Mouse (Mus musculus) adrenal gland, adult 2 months (tissue): ENCODE measurements around the gene Klkb1. TPM values are rescaled to one million over a fixed set of nuclear protein-coding genes. Genes with fewer than 3 reads are reported as not detected.
A peak's percentile ranks its signal among the peaks of the same experiment; 100 is the strongest.
"Not testable (repeated sequence)": the region's sequence is repeated elsewhere in the genome, so short reads cannot be mapped to it uniquely, and the experiment has no call there.

Source experiments
- DNase-seq: peaks from one replicate; pipeline ENCODE4 v3.0.0; 2021
- long read RNA-seq: library from polyadenylated mRNA; stranded (forward); transcript quantifications from one replicate; pipeline ENCODE4 v2.0.0, GENCODE M21; 2021
- polyA plus RNA-seq: library from polyadenylated mRNA; depleted of rRNA; stranded (reverse); fragments of >200 nt; gene quantifications from 2 replicates; pipeline ENCODE4 v1.2.3, GENCODE M21; 2012; rRNA removed
- total RNA-seq, 2 experiments: library from RNA; stranded (reverse); gene quantifications; 2 replicates each; pipeline ENCODE4 v1.2.3; 2021

Klkb1 gene
- total RNA-seq (under 1 TPM in 1 of 2 experiments, not detected in 1; 0.14 TPM), polyA plus RNA-seq (0.04 TPM in 1 of 2 replicates, not detected in the other)
- long read RNA-seq = 0 reads

- no peak for DNase-seq
Measured at GRCm38 (mm10) chr8:45294687-45295086, at the start of gene Klkb1. Gene Klkb1 (minus strand): TSS chr8:45294859.

- DNase-seq = no peak
Measured at GRCm38 (mm10) chr8:45344298-45344697, 49.6 kb upstream of the Klkb1 start.

GRCm38 (mm10) chr8:45341630-45342628, 47.3 kb upstream of the Klkb1 start:
- no peak for DNase-seq

GRCm38 (mm10) chr8:45333493-45333892, 38.8 kb upstream of the Klkb1 start:
- peak; percentile 79 for DNase-seq

GRCm38 (mm10) chr8:45332685-45333409, 38.2 kb upstream of the Klkb1 start, which contains the start of gene Cyp4v3:
Gene Cyp4v3 (minus strand): TSS chr8:45333216.
- DNase-seq = peak; percentile 90

- DNase-seq = no peak
Measured at GRCm38 (mm10) chr8:45330856-45331255, 36.2 kb upstream of the Klkb1 start.

- no peak for DNase-seq
Measured at GRCm38 (mm10) chr8:45329206-45329980, 34.7 kb upstream of the Klkb1 start.

- not testable (repeated sequence) for DNase-seq
Measured at GRCm38 (mm10) chr8:45327076-45327475, 32.4 kb upstream of the Klkb1 start.

GRCm38 (mm10) chr8:45324151-45324550, 29.5 kb upstream of the Klkb1 start:
- DNase-seq = no peak

- DNase-seq = no peak
Measured at GRCm38 (mm10) chr8:45321365-45321764, 26.7 kb upstream of the Klkb1 start.

- no peak for DNase-seq
Measured at GRCm38 (mm10) chr8:45320930-45321329, 26.3 kb upstream of the Klkb1 start.

GRCm38 (mm10) chr8:45310967-45311366, 16.3 kb upstream of the Klkb1 start:
- no peak for DNase-seq

GRCm38 (mm10) chr8:45308366-45308765, 13.7 kb upstream of the Klkb1 start, which contains the start of gene Gm45753:
Gene Gm45753 (minus strand): TSS chr8:45308466.
- no peak for DNase-seq

- DNase-seq = no peak
Measured at GRCm38 (mm10) chr8:45305479-45305878, 10.8 kb upstream of the Klkb1 start.

- DNase-seq = no peak
Measured at GRCm38 (mm10) chr8:45304354-45304753, 9.7 kb upstream of the Klkb1 start.

GRCm38 (mm10) chr8:45302390-45302789, 7.7 kb upstream of the Klkb1 start:
- no peak for DNase-seq

- no peak for DNase-seq
Measured at GRCm38 (mm10) chr8:45295276-45295675, 617 bp upstream of the Klkb1 start.

GRCm38 (mm10) chr8:45291790-45292189, 2.9 kb downstream of the Klkb1 start:
- DNase-seq = no peak

- no peak for DNase-seq
Measured at GRCm38 (mm10) chr8:45281630-45282029, 13.0 kb downstream of the Klkb1 start.

GRCm38 (mm10) chr8:45277453-45277852, 17.2 kb downstream of the Klkb1 start:
- no peak for DNase-seq

- DNase-seq = no peak
Measured at GRCm38 (mm10) chr8:45274317-45274716, 20.3 kb downstream of the Klkb1 start.

GRCm38 (mm10) chr8:45269056-45269455, 25.6 kb downstream of the Klkb1 start:
- no peak for DNase-seq
